Mouse (Mus musculus) right cerebral cortex, postnatal 10 days (tissue): ENCODE data around the gene Rap1gap2.

Experiments used
- DNase-seq, 2 experiments: peaks; one replicate each; pipeline ENCODE4 v3.0.0; 2021; ENCODE audit warnings: low spot score in 2 of 2

Rap1gap2 gene

GRCm38 (mm10) chr11:74537352-74537751 is 73.4 kb downstream of the Rap1gap2 start:
- DNase-seq = no peak

GRCm38 (mm10) chr11:74536140-74536842 is 74.4 kb downstream of the Rap1gap2 start:
- DNase-seq = no peak

DNA sequence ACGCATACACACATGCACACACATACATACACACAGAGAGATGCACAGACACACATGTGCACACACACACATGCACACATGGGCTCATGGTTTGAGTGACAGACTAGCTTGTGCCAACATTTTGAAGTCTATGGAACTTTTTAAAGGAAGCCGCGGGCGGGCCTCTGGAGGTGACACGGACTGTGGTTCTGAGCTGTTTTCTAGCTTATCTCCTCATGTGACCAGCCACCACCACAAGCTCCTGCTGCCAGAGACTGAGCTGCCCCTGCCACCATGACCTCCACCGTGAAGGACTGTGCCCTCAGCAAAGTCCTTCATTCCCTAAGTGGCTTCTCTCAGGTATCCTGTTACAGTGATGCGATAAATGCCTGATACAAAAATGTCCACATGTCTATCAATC is 76.3 kb downstream of the Rap1gap2 start:
- no peak for DNase-seq

- DNase-seq = no peak
Observed at GRCm38 (mm10) chr11:74533050-74533449, 77.7 kb downstream of the Rap1gap2 start.

GRCm38 (mm10) chr11:74532401-74532800 is 78.3 kb downstream of the Rap1gap2 start:
- DNase-seq = no peak

- no peak for DNase-seq
Observed at GRCm38 (mm10) chr11:74531725-74532124, 79.0 kb downstream of the Rap1gap2 start.

DNA sequence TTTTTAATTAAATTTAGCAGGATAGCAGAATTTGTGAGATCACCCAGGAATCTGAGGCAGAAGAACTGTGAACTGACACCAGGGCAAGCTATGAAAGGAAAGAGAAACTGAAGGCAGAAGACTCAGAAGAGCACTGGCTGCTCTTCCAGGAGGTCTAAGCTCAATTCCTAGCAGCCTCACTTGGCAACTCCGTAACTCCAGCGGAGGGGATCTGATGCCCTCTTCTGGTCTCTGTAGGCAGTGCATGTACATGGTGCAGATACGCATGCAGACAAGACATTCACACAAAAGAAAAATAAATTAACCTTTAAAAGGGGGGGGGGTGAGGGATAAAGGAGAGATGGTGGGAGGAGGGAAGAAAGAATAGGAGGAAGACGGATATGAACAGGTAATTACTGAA is 80.9 kb downstream of the Rap1gap2 start:
- peak in 1 of 2 experiments; percentile 71 for DNase-seq

DNA sequence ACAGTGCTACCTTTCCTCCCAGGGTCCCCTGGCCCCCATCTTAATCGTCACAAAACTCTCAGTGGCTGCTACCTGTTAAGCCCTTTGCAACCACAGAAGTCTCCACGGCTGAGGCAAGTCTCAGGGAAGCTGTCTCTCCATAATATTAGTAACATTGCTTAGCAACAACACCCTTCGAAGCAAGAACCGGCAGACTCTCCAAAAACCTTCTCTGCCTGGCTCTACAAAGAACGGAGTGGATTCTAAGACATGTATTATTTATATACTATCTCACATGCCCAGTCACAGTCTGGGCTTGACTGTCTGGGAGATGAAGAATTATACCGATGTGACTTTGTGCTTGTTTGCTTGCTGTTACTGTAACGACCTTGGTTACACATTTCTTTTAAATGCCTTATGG is 83.2 kb downstream of the Rap1gap2 start:
- peak; percentile 58 to 72 for DNase-seq

DNA sequence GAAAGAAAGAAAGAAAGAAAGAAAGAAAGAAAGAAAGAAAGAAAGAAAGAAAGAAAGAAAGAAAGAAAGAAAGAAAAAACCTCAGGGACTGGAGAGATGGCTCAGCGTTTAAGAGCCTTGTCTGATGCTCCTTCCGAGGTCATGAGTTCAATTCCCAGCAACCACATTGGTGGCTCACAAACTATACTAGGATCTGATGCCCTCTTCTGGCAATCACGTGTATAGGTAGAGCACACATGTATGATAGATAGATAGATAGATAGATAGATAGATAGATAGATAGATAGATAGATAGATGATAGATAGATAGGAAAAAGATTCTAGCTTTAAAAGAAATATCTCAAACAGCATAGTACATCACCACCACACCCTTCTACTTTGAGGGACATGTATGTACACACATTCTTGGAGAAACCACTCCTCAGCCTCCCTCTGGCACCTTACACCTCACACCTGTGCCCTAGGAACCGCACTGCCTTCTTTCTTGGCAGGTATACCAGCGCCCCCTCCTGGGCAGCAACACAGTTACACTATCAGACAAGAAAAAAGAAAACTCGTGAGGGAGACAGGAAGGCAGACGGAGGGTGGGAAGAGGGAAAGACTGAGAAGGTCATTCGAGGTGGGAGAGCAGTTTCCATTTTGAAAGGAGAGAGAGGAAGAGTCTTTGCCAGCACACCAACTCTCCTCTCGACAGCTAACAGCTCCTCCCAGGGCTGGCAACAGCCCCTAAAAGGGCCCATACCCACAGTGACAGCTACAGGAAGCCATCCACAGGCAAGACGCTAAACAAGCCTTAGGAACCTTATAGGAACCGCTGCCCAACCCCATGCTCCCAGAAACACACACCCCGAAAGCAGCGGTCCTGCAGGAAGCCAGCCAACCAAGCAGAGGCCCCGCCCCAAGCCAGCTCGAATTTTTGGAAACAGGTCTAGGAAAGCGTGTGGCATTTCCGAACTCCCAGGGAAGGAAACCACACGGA is 84.2 kb downstream of the Rap1gap2 start:
- DNase-seq = peak; percentile 67 to 78

GRCm38 (mm10) chr11:74525605-74526004 is 85.1 kb downstream of the Rap1gap2 start:
- DNase-seq = no peak

- no peak for DNase-seq
Observed at GRCm38 (mm10) chr11:74525205-74525604, 85.5 kb downstream of the Rap1gap2 start.

DNA sequence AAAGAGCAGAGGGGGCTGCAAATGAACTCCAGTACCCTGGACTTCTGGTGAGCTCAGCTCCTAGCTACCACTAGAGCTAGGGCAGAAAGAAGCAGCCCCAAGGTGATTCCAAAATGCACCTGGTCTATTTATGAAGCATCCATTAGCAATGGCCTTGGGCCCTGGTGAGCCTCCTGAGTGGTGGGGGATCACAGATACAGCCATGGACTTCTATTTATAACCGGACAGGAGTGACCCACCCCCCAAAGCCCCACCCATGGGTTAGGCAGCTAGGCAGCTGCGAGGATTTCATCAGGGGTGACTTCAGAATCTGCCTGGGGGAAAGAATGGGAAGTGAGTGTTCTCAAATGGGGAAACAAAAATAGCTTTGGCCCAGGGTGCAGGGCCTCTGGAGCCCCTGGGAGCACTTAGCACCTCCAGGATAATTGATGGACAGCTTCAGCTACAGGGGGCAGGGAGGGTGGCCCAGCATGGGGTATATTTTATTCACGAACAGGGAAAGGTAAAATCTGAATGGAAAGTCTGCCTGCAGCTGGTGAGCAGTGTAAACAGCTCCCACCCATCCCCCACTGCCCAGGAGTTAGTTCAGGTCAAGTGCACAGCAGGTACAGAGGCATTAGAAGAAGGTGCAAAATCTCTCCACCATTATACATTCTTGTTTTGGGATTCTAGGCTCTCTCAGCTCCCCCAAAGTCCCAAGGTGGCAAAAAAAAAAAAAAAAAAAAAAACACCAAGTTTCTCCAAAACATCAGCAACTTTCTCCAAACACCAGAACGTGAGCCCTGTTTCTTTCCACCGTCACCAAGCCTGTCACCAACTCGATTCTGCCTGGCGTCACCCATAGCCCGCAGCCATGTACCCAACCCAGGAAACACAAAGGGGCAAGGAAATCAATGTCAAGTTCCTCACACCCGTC is 86.4 kb downstream of the Rap1gap2 start:
- no peak for DNase-seq

GRCm38 (mm10) chr11:74523210-74523951 is 87.3 kb downstream of the Rap1gap2 start:
- DNase-seq = no peak

- peak; percentile 52 to 61 for DNase-seq
Observed at GRCm38 (mm10) chr11:74522487-74523209, 88.1 kb downstream of the Rap1gap2 start.

- DNase-seq = peak; percentile 50 to 57
Observed at GRCm38 (mm10) chr11:74521981-74522486, 88.7 kb downstream of the Rap1gap2 start.

GRCm38 (mm10) chr11:74520201-74520600 is 90.5 kb downstream of the Rap1gap2 start:
- DNase-seq = no peak

DNA sequence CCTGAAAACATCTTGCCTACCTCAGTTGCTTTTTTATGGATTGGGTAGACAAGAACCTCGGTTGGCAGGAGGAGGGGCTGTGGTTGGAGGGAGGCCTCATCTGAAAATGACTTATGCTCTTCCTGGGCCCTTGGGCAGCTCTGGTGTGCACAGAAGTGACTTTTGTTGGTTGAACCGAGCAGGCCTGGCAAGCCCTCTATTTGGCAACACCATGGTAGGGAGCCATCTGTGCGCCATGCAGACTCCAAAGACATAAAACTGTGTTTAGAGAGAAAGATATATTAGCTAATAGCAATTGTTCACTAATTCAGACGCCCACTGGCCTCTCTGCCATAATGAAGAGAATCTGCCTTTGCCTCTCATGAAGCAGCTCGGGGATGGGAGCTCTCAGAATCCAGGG is 94.6 kb downstream of the Rap1gap2 start:
- DNase-seq = no peak

DNA sequence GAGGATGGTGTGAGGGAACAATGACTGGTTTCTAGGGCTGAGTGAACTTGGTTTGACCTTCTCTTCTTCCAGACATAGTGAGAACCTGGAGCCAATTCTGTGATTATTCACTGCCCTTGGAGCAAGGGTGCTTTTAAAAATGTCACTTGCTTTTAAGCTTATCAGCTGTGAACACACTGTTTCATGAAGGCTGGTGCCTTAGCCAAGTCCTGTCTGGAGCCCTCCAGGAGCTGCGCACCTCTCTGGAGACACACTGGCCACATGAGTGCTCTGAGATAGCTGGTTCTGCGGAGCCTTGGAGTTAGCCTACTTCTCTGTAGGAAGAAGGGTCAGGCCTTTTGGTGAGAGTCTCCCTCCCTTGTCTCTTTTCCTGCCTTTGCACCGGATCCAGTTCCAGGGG is 95.7 kb downstream of the Rap1gap2 start:
- no peak for DNase-seq

DNA sequence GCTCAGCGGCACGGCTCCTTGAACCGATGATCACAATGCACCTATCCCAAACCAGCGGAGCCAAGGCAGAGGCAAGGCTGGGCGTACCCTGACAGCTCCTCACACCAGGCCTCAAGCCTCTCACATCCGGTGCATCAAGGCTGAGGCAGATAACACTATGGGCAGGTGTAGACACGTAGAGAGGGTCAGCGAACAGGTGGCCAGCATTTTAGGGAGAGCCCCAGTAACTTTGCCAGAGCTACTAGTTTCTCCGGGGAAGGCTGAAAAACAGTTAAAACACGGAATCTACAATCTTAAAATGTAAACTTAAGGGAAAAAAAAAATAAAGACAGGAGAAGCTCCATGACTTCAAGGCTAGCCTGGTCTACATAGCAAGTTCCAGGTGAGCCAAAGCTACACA is 98.1 kb downstream of the Rap1gap2 start:
- no peak for DNase-seq

GRCm38 (mm10) chr11:74506275-74506674 is 104.4 kb downstream of the Rap1gap2 start:
- DNase-seq = no peak
